Mouse (Mus musculus) liver, embryonic 11.5 days (tissue): ENCODE measurements at regions not wholly inside any gene's neighbourhood (a gene's known extent, or its start where the extent isn't known, plus 50 kb on each side); places are given as distances from the start of the nearest gene placed in this dataset.
A peak's percentile ranks its signal among the peaks of the same experiment; 100 is the strongest.

Experiments
- ATAC-seq: fragments of 200-750 bp; cut with Nextera tagmentation; replicated peaks from 2 replicates; pipeline ENCODE4 v1.8.0; 2017; ENCODE audit warnings: moderate number of reproducible peaks, mild to moderate bottlenecking, moderate TSS enrichment, moderate library complexity; ENCODE audit not compliant: low FRiP score
- DNase-seq: peaks from one replicate; pipeline ENCODE4 v3.0.0-alpha.2; 2017; ENCODE audit warnings: low spot score
- H3K27ac ChIP-seq: fragments of 300-500 bp; sonication (generic); 2 replicates; pipeline ENCODE4 v1.5.1; 2014; ENCODE audit warnings: mild to moderate bottlenecking, low read depth, low read length, control low read depth
- H3K27me3 ChIP-seq: fragments of 300-500 bp; sonication (generic); replicated peaks from 2 replicates; pipeline ENCODE4 v1.6.1; 2014; ENCODE audit warnings: low read length, mixed read lengths; ENCODE audit not compliant: control insufficient read depth, insufficient read depth
- H3K36me3 ChIP-seq: fragments of 300-500 bp; sonication (generic); 2 replicates; pipeline ENCODE4 v1.6.1; 2014; ENCODE audit warnings: mild to moderate bottlenecking, low read length, moderate library complexity, mixed read lengths; ENCODE audit not compliant: control insufficient read depth, insufficient read depth
- H3K4me1 ChIP-seq: fragments of 300-500 bp; sonication (generic); replicated peaks from 2 replicates; pipeline ENCODE4 v1.6.1; 2014; ENCODE audit warnings: low read length, mixed read lengths; ENCODE audit not compliant: control insufficient read depth, insufficient read depth
- H3K4me2 ChIP-seq: fragments of 300-500 bp; sonication (generic); 2 replicates; pipeline ENCODE4 v1.6.1; 2014; ENCODE audit warnings: mild to moderate bottlenecking, control low read depth, moderate library complexity
- H3K4me3 ChIP-seq: fragments of 300-500 bp; sonication (generic); 2 replicates; pipeline ENCODE4 v1.5.1; 2014; ENCODE audit warnings: low read depth, low read length, control low read depth
- H3K9ac ChIP-seq: fragments of 300-500 bp; sonication (generic); 2 replicates; pipeline ENCODE4 v1.6.1; 2014; ENCODE audit warnings: low read depth, low read length, control low read depth
- H3K9me3 ChIP-seq: fragments of 300-500 bp; sonication (generic); 2 replicates; pipeline ENCODE4 v1.6.1; 2016; ENCODE audit warnings: low read length, inconsistent platforms, mixed read lengths; ENCODE audit not compliant: control insufficient read depth
- WGBS: fragments of 180-500 bp; shearing (Covaris S2); extraction: QIAGEN DNeasy Blood & Tissue Kit; methylation state at CpG from one replicate; pipeline ENCODE4 v1.1.7; 2014; 5-methylcytosine and 5-hydroxymethylcytosine counted together

- Histone ChIP-seq H3K4me1 (no peaks in the 10 kb centered on the region), H3K9ac (no peak overlapping the region), H3K36me3 (no peaks in the 10 kb centered on the region), H3K27ac (no peak overlapping the region), H3K4me3 (no peak overlapping the region), H3K4me2 (no peak overlapping the region), H3K27me3 (no peaks in the 10 kb centered on the region), H3K9me3 (no peaks in the 10 kb centered on the region)
- 59% methylated on average over 4 of the region's 4 CpGs for WGBS
- ATAC-seq (peak; percentile 95), DNase-seq (no peak)
Observed at GRCm38 (mm10) chr17:40038814-40039510, 56.3 kb upstream of the AC192777.2 start.
